ENCODE assay signal across 8 mouse cellular contexts in the genomic region with DNA sequence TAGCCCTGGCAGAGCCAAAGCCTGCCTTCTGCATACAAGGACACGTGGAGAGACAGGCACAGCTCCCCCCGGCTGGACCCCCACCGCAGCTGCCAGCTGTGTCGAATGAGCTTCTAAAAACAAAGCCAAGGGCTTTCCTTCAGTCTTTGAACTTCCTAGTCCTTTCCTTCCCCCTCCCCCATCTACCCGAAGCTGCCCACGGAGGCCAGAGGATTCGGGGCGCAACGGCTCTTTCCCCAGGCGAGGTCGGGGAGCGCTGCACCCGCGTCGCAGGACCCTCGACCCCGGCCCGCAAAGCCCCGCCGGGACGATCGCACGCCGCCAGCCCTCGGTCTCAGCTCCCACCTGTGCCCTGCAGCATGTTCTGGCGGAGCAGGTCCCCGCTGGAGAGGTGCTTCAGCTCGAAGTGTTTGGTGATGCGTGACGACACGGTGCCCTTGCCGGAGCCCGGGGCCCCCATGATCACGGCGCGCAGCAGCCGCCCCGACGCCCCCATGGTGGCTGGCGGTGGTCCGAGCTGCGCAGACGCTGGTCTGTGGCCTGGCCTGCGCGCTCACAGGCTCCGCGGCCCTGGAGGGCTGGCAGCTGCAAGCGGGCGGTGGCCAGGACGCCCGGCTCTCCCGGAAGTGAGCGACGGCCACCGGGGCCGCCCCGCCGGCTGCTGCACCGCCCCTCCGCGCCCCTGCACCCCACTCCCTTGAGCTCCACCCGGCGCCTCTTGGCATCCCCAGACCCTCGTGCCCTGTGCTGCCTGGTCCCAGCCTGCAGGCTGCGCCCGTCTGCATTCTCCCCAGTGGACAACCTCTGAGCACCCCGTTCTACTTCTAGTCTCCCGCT. TPM values are rescaled to one million over a fixed set of nuclear protein-coding genes. Genes with fewer than 3 reads are reported as not detected.
A peak's percentile ranks its signal among the peaks of the same experiment; 100 is the strongest.
DNase-seq lines count a peak whose midpoint lies in the region; ATAC-seq lines count a peak whose summit lies in the region.

Gene Ak3 (minus strand): TSS at position 628 of the 837 bp plus-strand sequence.

- H3K9ac ChIP-seq in hindbrain, embryonic 13.5 days = peak within 1 kb of the TSS; percentile 91

- peak; percentile 53 for DNase-seq in R1 (ENCODE audit: low read depth, low spot score)
- DNase-seq in cerebellum, postnatal 25 days = peak; percentile 80 to 82
- peak; percentile 73 to 75 for DNase-seq in frontal cortex, postnatal 36 days (ENCODE audit: low spot score in 2 of 2)
- DNase-seq in layer of hippocampus, postnatal 36 days = peak; percentile 78 to 83
- DNase-seq in lung, postnatal 14 days = peak; percentile 79
- DNase-seq in ovary, postnatal 36 days (ENCODE audit: low spot score) = peak; percentile 84
- DNase-seq in thymus, postnatal 25 days = peak; percentile 85

- peak within 1 kb of the TSS; percentile 70 for H3K4me2 ChIP-seq in hindbrain, embryonic 13.5 days

- H3K27me3 ChIP-seq in hindbrain, embryonic 13.5 days = no peaks in the 10 kb centered on the region

- H3K36me3 ChIP-seq in hindbrain, embryonic 13.5 days = no peaks in the 10 kb centered on the region

- peak within 1 kb of the TSS; percentile 79 for H3K4me3 ChIP-seq in hindbrain, embryonic 13.5 days

- under 1% methylated on average over 66 of the region's 68 CpGs for WGBS in hindbrain, embryonic 13.5 days

- peak; percentile 92 for ATAC-seq in hindbrain, embryonic 13.5 days (ENCODE audit: low FRiP score)

- H3K27ac ChIP-seq in hindbrain, embryonic 13.5 days = peak within 1 kb of the TSS; percentile 85

- H3K9me3 ChIP-seq in hindbrain, embryonic 13.5 days = no peaks in the 10 kb centered on the region

- H3K4me1 ChIP-seq in hindbrain, embryonic 13.5 days (replicated peaks) = peaks cover 25% of the 10 kb centered on the region

RNA-seq across cellular contexts. Expression of gene Ak3, which starts in this region (rescaled TPM):
- polyA plus RNA-seq in hindbrain, embryonic 13.5 days (2015; fragmentation: Nextera tagmentation; extraction: Ambion mirVana) = 60.7 and 61.6 TPM in 2 replicates
- 10 to 100 TPM; 50.4 to 55.8 TPM for total RNA-seq in layer of hippocampus, postnatal 36 days (2021)

Comparison
In these comparisons a context has a peak if more than half of its experiments do, and no peak if none do; other contexts are left out.
1. Peak in every context shown above with its lines: DNase-seq, ATAC-seq, H3K4me3 ChIP-seq and H3K27ac ChIP-seq.